Mouse (Mus musculus) T-cell, adult 2 months (primary cell): ENCODE data around the gene Ambp.

ENCODE experiments used
- DNase-seq: peaks from one replicate; pipeline ENCODE4 v3.0.0; 2022; ENCODE audit warnings: low spot score

Ambp gene

DNA sequence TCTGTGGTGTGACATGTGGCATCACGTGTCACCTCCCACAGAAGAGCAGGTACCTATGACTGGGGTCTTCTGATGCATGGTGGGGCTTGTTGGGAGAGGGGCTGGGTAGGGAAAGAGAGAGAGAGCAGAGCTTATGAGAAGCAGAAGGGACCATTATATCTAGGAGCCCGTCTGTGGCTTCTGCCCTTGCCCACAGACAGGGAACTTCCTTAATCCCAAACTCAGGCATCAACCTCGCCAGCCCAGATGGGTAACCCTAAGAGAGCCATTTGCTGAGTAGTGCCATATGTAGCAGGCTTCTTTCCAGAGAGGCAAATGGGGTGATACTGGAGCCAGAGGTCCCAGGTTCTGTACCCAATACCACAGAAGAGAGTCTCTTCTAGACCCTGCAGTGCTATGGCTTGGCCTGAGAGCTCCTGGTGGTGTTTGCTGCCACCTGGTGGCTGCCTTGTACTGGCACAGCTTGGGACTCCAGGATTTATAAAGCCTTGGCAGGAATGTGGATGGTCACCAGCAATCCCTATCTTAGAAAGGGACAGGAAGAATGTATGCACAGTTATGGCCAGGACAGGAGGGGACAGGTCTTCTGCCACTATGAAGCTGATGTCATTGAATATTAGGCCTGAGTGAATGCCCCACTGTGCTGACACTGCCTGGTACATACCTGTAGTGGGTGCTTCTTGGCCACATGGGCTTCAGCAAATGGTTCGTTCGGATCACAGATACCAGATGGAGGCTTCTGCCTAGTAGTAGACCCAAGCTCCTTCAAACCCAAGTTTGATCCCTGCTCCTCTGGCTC, 35.8 kb downstream of the Ambp start:
- peak; percentile 66 for DNase-seq

- DNase-seq, result no peak
Measured at GRCm38 (mm10) chr4:63105651-63106050, 48.9 kb downstream of the Ambp start.

- DNase-seq, result no peak
Measured at GRCm38 (mm10) chr4:63102025-63102424, 52.6 kb downstream of the Ambp start.

- no peak for DNase-seq
Measured at GRCm38 (mm10) chr4:63100478-63100877, 54.1 kb downstream of the Ambp start.

GRCm38 (mm10) chr4:63097603-63098002, 57.0 kb downstream of the Ambp start:
- no peak for DNase-seq
